16 mouse cellular contexts compared by ENCODE assay signal in genomic region chr8:114512075-114512935, GRCm38 (mm10).
"Had no signal": no experiment of that assay in that cellular context is flagged by ENCODE, and none has a peak within 500 bp of the region (broad histone marks: within the 10 kb centered on the region; RNA-seq: fewer than 3 reads in every experiment).

No protein-coding gene starts in this region.

- H3K4me3 ChIP-seq: intestine, embryonic 15.5 days; layer of hippocampus, adult 2 months; liver, embryonic 13.5 days; megakaryocyte, embryonic 14.5 days; midbrain, embryonic 10.5 days; neural tube, embryonic 12.5 days; neural tube, embryonic 15.5 days; stomach, embryonic 15.5 days had no signal

- DNase-seq: kidney, adult 11 months; kidney, adult 8-10 months; layer of hippocampus, adult 9-11 months; liver, embryonic 13.5 days; midbrain, embryonic 14.5 days; right cerebral cortex, adult 18-20 months; right cerebral cortex, postnatal 25 days; spleen, adult 18-20 months; thymus, postnatal 25 days had no signal

- H3K9me3 ChIP-seq: intestine, embryonic 15.5 days; liver, embryonic 13.5 days; midbrain, embryonic 10.5 days; neural tube, embryonic 12.5 days; neural tube, embryonic 15.5 days; stomach, embryonic 15.5 days had no signal

- H3K4me1 ChIP-seq: intestine, embryonic 15.5 days; liver, embryonic 13.5 days; megakaryocyte, embryonic 14.5 days; stomach, embryonic 15.5 days had no signal

- H3K9ac ChIP-seq: intestine, embryonic 15.5 days; liver, embryonic 13.5 days; neural tube, embryonic 12.5 days; neural tube, embryonic 15.5 days; stomach, embryonic 15.5 days had no signal

- H3K27ac ChIP-seq: intestine, embryonic 15.5 days; layer of hippocampus, adult 2 months; liver, embryonic 13.5 days; midbrain, embryonic 10.5 days; neural tube, embryonic 12.5 days; neural tube, embryonic 15.5 days; stomach, embryonic 15.5 days had no signal

- ATAC-seq: intestine, embryonic 15.5 days had no signal

- H3K27me3 ChIP-seq: intestine, embryonic 15.5 days; liver, embryonic 13.5 days; megakaryocyte, embryonic 14.5 days; neural tube, embryonic 12.5 days; neural tube, embryonic 15.5 days; stomach, embryonic 15.5 days had no signal

- H3K36me3 ChIP-seq: intestine, embryonic 15.5 days; liver, embryonic 13.5 days; midbrain, embryonic 10.5 days; neural tube, embryonic 12.5 days; neural tube, embryonic 15.5 days; stomach, embryonic 15.5 days had no signal

- H3K4me2 ChIP-seq: intestine, embryonic 15.5 days; liver, embryonic 13.5 days; neural tube, embryonic 12.5 days; neural tube, embryonic 15.5 days; stomach, embryonic 15.5 days had no signal
